Mouse (Mus musculus) cortical plate, adult 2 months (tissue): Measurements from ENCODE around the gene Mrps6.

Source experiments
- CTCF ChIP-seq: fragments of 200-500 bp; IDR thresholded peaks from 2 replicates; pipeline ENCODE4 v1.5.1; 2011; ENCODE audit warnings: mild to moderate bottlenecking, control low read depth, low read length; ENCODE audit not compliant: insufficient read depth; ENCODE audit errors: extremely low read depth
- POLR2A ChIP-seq: fragments of 200-500 bp; IDR thresholded peaks from 2 replicates; pipeline ENCODE4 v1.6.1; 2011; ENCODE audit warnings: mild to moderate bottlenecking, low read length, control low read depth; ENCODE audit not compliant: insufficient read depth; ENCODE audit errors: extremely low read depth

DNA sequence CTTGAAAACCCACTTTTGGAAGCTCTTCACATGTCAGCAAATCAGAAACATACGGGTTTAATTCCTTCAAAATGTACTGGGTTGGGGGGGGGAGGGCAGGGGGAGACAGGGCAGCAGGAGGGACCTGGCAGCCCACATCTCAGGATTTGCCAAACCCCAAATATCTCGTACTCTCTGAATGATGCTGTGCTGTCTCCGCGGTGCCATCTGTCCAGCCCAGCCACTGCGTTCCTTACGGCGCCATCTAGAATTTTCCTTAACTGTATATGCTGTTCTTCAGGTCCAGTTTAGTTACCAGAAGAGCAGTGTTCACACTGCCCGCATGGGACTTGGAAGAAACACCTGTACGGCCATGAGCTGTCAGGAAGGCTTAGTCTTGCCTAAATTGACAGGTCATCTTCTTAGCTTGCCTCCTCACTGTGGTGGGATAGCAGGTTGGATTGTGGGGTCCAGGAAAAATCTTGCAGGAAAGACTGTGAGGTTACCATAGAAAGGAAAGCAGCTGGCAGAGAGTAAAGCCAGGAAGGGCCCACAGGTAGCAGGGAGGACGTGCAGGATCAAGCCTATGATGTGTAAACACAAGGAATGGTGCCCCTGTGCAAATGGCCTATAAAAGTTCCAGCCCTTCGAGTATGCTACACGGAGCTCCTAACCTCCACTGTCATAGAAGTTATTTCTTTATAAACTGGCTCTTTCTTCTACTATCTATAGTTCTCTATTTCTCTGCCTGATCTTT is 89.7 kb downstream of the Mrps6 start:
- TF ChIP-seq CTCF: no peak
- TF ChIP-seq POLR2A: no peak
